Mouse (Mus musculus): Measurements from ENCODE around the gene Vmn1r137. TPM values are rescaled to one million over a fixed set of nuclear protein-coding genes. Genes with fewer than 3 reads are reported as not detected.
"Not testable (repeated sequence)": the region's sequence is repeated elsewhere in the genome, so short reads cannot be mapped to it uniquely, and the experiment has no call there.

Gene Vmn1r137
- polyA plus RNA-seq (2014; fragmentation: Nextera tagmentation; extraction: Ambion mirVana): not detected in 2 replicates

DNA sequence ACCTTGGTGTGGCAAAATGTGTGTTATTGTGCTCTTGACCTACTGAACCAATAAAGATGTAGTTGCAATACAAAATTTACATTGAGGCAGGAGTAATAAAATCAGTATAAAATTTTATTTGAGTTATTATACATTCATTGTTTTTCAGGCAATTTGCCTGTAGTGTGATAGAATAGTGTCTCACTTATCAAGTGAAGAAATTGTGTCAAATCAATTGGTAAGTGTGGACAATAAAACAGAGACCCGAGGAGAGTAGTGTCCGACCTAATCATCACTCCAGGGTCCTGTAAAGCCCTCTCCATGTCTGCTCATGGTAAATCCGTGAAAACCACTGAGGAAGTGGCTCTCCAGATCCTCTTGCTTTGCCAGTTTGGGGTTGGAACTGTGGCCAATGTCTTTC lies at the start of gene Vmn1r137:
TSS of gene Vmn1r137 (plus strand) at position 301 of the 400 bp plus-strand sequence.
- H3K36me3 ChIP-seq (replicated peaks; ENCODE audit: control insufficient read depth, insufficient read depth); DNase-seq (ENCODE audit: low spot score); H3K4me1 ChIP-seq (replicated peaks; ENCODE audit: control insufficient read depth, insufficient read depth, low read length); H3K27ac ChIP-seq; H3K27me3 ChIP-seq (ENCODE audit: control insufficient read depth, insufficient read depth, low read length); H3K4me2 ChIP-seq (replicated peaks); H3K9ac ChIP-seq; H3K4me3 ChIP-seq (replicated peaks; ENCODE audit: low read length); H3K9me3 ChIP-seq (ENCODE audit: control insufficient read depth, low read length); ATAC-seq (ENCODE audit: low FRiP score): not testable (repeated sequence)
- no CpG with 5 or more reads among the region's 3 CpGs for WGBS

DNA sequence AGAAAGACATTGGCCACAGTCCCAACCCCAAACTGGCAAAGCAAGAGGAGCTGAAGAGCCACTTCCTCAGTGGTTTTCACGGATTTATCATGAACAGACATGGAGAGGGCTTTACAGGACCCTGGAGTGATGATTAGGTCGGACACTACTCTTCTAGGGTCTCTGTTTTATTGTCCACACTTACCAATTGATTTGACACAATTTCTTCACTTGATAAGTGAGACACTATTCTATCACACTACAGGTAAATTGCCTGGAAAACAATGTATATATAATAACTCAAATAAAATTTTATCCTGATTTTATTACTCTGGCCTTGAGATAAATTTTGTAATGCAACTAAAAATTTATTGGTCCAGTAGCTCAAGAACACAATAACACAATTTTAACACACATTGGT lies 34.4 kb downstream of the Vmn1r137 start, which contains the start of gene Vmn1r138:
TSS of gene Vmn1r138 (minus strand) at position 101 of the 400 bp plus-strand sequence.
- not testable (repeated sequence) for H3K27ac ChIP-seq; H3K4me3 ChIP-seq (replicated peaks; ENCODE audit: low read length); H3K4me2 ChIP-seq (replicated peaks); H3K9me3 ChIP-seq (ENCODE audit: control insufficient read depth, low read length); H3K9ac ChIP-seq; H3K4me1 ChIP-seq (replicated peaks; ENCODE audit: control insufficient read depth, insufficient read depth, low read length); H3K27me3 ChIP-seq (ENCODE audit: control insufficient read depth, insufficient read depth, low read length); ATAC-seq (ENCODE audit: low FRiP score); DNase-seq (ENCODE audit: low spot score); H3K36me3 ChIP-seq (replicated peaks; ENCODE audit: control insufficient read depth, insufficient read depth)
- no CpG with 5 or more reads among the region's 2 CpGs for WGBS

Other genes with a start within 250 kb of the Vmn1r137 start
- not detected in 2 replicates for gene Gm4175, start 233.1 kb upstream of the Vmn1r137 start, polyA plus RNA-seq (2014; fragmentation: Nextera tagmentation; extraction: Ambion mirVana)
- gene Gm4177, start 197.9 kb upstream of the Vmn1r137 start, polyA plus RNA-seq (2014; fragmentation: Nextera tagmentation; extraction: Ambion mirVana): not detected in 2 replicates
- not detected in 2 replicates for gene Vmn1r135, start 162.2 kb upstream of the Vmn1r137 start, polyA plus RNA-seq (2014; fragmentation: Nextera tagmentation; extraction: Ambion mirVana)
- not detected in 2 replicates for gene Gm5725, start 150.3 kb upstream of the Vmn1r137 start, polyA plus RNA-seq (2014; fragmentation: Nextera tagmentation; extraction: Ambion mirVana)
- gene Gm5891, start 73.3 kb upstream of the Vmn1r137 start, polyA plus RNA-seq (2014; fragmentation: Nextera tagmentation; extraction: Ambion mirVana): not detected in 2 replicates
- not detected in 2 replicates for gene Vmn1r138, start 34.3 kb downstream of the Vmn1r137 start, polyA plus RNA-seq (2014; fragmentation: Nextera tagmentation; extraction: Ambion mirVana)
- not detected in 2 replicates for gene Gm6176, start 61.7 kb downstream of the Vmn1r137 start, polyA plus RNA-seq (2014; fragmentation: Nextera tagmentation; extraction: Ambion mirVana)
- not detected in 2 replicates for gene Vmn1r139, start 74.5 kb downstream of the Vmn1r137 start, polyA plus RNA-seq (2014; fragmentation: Nextera tagmentation; extraction: Ambion mirVana)
- not detected in 2 replicates for gene Gm16451, start 123.7 kb downstream of the Vmn1r137 start, polyA plus RNA-seq (2014; fragmentation: Nextera tagmentation; extraction: Ambion mirVana)
- not detected in 2 replicates for gene Gm10666, start 140.2 kb downstream of the Vmn1r137 start, polyA plus RNA-seq (2014; fragmentation: Nextera tagmentation; extraction: Ambion mirVana)
- not detected in 2 replicates for gene Vmn1r142, start 169.4 kb downstream of the Vmn1r137 start, polyA plus RNA-seq (2014; fragmentation: Nextera tagmentation; extraction: Ambion mirVana)
- gene Vmn1r143, start 194.8 kb downstream of the Vmn1r137 start, polyA plus RNA-seq (2014; fragmentation: Nextera tagmentation; extraction: Ambion mirVana): not detected in 2 replicates
- gene Gm8653, start 206.7 kb downstream of the Vmn1r137 start, polyA plus RNA-seq (2014; fragmentation: Nextera tagmentation; extraction: Ambion mirVana): not detected in 2 replicates
- gene Gm8453, start 234.9 kb downstream of the Vmn1r137 start, polyA plus RNA-seq (2014; fragmentation: Nextera tagmentation; extraction: Ambion mirVana): not detected in 2 replicates

All from hindbrain, embryonic 14.5 days (tissue).